Mouse (Mus musculus) retina, postnatal 1 day (tissue): ENCODE results near the gene Efcab3.

Experiments
- DNase-seq: peaks from one replicate; pipeline ENCODE4 v3.0.0-alpha.2; 2012

Efcab3 gene

GRCm38 (mm10) chr11:105149353-105149752 lies 86.0 kb downstream of the Efcab3 start:
- DNase-seq = no peak

DNA sequence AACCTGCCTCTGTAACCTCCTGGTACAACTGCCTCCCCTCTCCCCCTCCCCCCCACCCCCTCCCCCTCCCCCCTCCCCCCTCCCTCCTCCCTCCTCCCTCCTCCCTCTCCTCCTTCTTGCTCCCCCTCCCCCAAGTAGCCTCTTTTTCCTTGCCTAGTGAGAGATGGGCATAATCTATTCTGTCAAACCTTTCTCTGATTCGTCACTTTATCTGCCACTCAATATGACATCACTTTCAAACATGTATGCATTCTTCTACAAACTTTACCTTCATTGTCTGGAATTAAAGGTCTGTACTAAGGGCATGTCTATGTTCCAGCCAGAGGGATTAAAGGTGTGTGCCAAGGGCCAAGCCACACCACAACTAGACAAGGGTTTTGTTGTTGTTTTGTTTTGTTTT lies 86.4 kb downstream of the Efcab3 start:
- peak; percentile 66 for DNase-seq

- peak; percentile 53 for DNase-seq
Observed at GRCm38 (mm10) chr11:105150691-105151090, 87.3 kb downstream of the Efcab3 start.

- DNase-seq = peak; percentile 55
Observed at GRCm38 (mm10) chr11:105151226-105152016, 88.0 kb downstream of the Efcab3 start.

- DNase-seq = no peak
Observed at GRCm38 (mm10) chr11:105152017-105152300, 88.6 kb downstream of the Efcab3 start.

DNA sequence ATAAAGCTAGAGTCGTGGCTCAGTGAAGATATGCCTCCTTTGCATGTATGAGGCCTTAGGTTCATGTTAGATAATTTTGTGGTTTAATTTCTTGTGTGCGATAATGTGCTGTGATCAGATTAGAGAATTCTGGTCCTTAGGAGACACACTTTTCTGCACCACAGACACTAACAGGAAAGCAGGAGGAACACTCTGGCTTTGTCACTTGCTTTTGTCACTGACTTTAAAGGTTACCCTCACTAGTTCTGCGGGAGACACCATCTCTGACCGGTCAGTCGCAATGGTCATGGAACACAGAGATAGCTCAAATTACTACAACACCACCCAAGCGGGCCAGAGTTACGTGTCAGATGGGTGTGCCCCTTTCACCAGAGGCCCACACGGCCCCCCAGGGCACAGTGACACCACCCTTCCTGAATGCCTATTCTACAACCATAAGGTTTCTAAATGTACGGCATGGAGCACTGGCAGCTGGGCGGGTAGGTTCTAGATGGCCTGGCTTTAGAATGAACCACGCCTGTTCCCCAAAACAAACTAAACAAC lies 89.0 kb downstream of the Efcab3 start:
- DNase-seq = no peak

- peak; percentile 85 for DNase-seq
Observed at GRCm38 (mm10) chr11:105153068-105153833, 89.9 kb downstream of the Efcab3 start.

- DNase-seq = no peak
Observed at GRCm38 (mm10) chr11:105155915-105156314, 92.5 kb downstream of the Efcab3 start.

DNA sequence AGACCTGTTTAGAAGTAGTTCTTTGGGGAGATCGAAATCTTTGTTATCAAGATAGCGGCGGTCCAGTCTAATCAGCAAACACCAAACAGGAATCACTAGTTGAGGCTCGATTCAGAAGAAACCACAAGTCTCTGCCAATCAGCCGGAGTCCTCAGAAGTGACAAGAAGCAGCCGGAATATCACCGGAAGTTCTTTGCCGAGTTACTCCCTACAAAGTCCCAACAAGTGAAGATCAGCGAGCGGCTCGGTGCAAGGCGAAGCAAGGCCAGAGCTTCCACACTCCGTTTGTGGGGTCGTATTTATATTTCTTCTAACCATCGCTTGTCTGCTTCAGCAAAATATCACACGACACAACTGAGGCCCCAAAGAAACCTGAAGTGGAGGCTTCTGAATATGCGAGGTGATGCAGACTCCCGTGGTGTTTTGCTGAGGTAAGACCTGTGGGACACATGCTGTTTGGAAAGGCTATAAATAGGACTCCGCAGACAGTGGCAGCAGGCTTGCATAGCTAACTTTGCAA lies 93.4 kb downstream of the Efcab3 start:
- DNase-seq = no peak

GRCm38 (mm10) chr11:105158047-105158446 lies 94.7 kb downstream of the Efcab3 start:
- no peak for DNase-seq

DNA sequence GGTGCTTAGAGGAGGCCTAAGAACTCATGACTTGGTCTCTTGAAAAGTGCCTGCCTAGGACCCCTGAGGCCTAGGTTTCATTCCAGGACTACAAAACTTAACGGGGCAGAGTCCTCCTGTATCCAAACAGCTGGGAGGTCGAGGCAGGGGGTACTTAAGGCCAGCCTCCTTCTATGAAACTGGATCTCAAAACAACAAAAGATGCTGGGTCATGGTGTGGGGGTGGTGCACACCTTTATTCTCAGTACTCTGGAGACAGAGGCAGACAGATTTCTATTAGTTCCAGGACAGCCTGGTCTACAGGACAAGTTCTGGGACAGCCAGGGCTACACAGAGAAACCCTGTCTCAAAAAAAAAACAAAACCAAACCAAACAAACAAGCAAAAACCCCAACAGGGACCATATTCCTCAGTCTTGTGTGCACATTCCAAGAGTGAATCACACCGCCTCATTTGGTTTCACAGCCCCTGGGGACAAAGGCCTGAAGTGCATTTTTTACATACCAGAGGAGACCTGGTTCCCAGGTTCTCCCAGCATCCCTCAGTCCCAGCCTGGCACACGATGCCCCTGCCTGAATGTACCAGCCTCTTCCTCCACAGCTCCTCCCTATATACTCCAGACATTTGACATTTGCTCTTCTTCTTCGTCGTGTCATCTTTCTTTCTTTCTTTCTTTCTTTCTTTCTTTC lies 96.4 kb downstream of the Efcab3 start:
- no peak for DNase-seq

DNA sequence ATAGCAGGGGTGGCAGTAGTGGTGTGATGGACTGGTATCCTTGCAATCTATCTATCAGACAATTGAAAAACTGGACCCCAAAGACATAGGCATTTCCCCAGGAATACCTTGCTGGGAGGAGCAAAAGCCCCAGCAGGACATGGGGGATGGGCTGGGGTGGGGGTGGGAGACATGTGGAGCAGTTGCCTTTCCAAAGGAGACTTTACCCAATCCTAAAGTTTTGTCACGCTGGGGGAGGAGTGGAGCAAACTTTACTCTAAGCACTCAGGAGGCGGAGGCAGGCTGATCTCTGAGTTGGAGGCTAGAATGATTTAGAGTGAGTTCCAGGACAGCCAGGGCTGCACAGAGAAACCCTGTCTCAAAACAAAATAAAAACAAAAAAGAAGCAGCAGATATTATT lies 98.0 kb downstream of the Efcab3 start:
- no peak for DNase-seq

DNA sequence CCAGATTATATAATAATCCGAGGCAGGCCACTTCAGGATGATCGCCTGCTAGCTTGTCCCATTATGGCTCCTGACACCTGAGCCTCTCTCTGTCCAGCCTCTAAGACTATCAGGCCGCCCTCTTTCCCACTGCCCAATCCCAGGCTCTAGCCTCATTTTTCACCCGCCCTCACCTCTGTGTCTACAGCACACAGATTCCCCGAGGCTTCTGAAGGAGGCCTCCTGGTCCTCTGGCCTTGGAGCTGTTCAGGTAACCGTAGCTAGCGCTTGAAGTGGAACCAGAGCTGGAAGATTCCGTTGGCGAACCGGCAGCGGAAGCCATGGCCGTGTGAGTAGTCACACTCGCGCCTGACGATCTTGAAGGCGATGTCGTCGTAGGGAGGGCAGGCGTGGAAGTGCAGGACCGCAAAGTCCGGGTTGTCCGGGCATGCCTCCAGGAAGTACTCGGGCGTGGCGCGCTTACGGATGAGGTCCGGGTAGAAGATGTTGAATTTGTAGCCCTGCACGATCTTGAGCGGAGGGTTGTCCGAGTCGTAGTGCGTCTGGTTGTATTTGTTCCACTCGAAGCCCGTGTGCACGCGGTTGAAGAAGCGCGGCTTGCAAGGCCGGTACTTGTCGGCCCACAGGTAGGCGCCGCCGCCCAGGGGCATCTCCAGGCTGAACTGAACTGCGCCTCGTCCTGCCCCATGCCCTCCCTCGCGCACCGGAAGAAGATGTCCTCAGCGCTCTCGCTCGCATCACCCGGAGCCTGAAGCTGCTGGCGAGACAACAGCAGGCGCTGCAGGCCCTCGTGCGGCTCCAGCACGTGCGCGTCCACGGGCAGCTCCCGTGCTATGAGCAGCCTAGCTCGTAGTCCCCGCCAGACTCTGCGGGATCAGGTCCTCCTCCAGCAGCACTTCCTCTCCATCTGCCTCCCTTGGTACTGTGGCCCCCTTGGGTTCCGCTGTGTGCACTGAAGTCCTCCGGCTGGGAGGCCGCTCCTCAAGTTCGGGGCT lies 101.4 kb downstream of the Efcab3 start:
- no peak for DNase-seq

DNA sequence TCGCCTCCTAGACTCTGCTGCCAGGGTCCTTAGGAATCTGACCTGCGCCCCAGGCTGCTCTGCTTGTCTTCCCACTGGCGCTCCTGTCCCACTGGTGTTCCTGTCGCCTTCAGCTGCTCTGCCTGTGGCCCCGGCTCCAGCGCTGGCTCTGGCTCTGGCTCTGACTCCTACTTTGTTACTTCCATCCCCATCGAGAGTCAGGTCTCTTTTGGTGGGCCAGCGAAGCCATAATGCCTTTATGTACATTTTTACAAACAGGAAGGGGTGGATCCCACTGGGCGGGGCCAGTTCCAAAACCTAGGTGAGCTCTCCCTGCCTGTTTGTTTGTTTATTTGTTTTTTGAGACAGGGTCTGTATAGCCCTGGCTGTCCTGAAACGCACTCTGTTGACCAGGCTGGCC lies 103.4 kb downstream of the Efcab3 start:
- no peak for DNase-seq
